Mouse (Mus musculus) layer of hippocampus, adult 8-10 months (tissue): Measurements from ENCODE around the gene Dmbt1. TPM values are rescaled to one million over a fixed set of nuclear protein-coding genes. Genes with fewer than 3 reads are reported as not detected.
"Not testable (repeated sequence)": the region's sequence is repeated elsewhere in the genome, so short reads cannot be mapped to it uniquely, and the experiment has no call there.

ENCODE experiments used
- DNase-seq, 2 experiments: peaks; one replicate each; pipeline ENCODE4 v3.0.0; 2022; ENCODE audit warnings: low spot score in 2 of 2
- total RNA-seq, 4 experiments: library from RNA; stranded (reverse); gene quantifications; 2 replicates each; pipeline ENCODE4 v1.2.4; 2022

The Dmbt1 gene
- total RNA-seq = not detected

DNA sequence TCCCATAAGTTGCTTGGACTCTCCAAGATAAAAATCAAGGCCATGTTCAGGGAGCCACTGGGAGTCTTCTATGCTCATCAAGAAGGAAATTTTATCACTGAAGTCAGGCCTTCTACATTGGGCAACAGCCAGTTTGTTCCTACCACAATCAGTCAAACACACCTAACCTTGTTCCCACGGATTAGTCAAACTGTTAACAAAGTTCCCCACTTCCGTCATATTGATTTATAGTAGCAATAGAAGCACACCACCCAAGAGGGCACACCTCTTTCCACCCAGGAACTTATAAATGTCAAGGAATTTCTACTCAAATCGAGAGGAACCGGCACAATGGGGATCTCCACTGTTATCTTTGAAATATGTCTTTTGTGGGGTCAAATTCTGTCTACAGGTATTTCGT is at the start of gene Dmbt1:
TSS of gene Dmbt1 (plus strand) at position 299 of the 400 bp plus-strand sequence.
- no peak for DNase-seq

DNA sequence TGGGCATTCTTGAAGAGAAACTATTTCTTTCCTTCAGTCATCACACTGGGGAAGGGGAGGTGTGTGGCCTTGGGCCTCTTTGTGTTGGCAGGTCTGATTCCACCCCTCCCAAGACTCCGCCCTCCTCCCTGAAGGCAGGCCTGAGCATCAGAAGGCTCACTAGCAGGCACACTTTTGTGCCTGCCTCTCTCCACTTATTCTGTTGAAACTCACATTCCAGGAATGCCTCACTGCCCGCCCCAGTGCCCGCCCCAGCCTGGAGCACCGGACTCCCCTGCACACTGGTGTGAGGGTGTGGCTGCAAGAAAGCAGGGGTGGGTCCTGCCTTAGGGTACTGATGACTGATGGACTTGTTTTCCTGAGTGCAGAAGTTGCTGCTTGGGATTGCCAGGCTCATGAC is 49.5 kb upstream of the Dmbt1 start:
- no peak for DNase-seq

DNA sequence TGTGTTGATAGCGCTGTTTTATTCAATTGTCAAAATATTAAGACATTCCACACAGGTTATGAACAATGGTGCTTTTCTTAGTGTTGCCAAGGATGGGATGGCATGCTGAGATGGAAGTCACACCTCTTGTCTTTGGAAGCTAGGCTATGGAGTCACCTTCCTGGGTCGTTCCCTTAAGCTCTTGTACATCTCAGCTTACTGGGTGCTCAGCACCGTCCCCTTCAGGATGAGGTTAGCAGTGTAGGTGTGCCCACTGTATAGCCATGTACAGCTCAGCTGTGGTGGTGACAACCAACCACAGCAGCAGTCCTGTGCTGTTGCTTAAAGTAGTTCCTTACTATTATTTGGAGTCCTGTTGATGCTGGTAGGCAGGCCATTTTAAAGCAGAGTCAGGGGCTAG is 49.0 kb upstream of the Dmbt1 start:
- no peak for DNase-seq

- DNase-seq = no peak
These were observed 47.6 kb upstream of the Dmbt1 start for GRCm38 (mm10) chr7:130984294-130984693.

GRCm38 (mm10) chr7:130985193-130985592 is 46.7 kb upstream of the Dmbt1 start:
- DNase-seq = no peak

DNA sequence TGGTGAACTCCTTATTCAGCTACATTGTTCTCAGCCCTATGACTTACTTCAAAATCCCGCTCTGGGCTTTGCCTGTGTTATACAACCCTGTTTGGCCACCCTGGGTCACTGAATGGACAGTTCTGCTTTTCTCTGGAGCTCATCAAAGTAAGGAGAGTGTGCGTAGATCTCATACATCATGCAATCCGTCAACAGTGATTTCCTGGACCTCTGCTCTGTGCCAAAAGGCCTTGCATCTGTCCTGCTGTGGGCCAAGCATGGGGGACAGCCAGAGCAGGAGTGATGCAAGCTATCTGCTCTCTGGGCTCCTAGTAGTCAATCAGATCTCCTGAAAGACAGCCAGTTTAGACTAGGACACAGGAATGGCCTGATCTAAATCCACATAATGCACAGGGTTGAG is 46.1 kb upstream of the Dmbt1 start:
- DNase-seq = no peak

- DNase-seq = no peak
These were observed 43.7 kb upstream of the Dmbt1 start for GRCm38 (mm10) chr7:130988146-130988545.

DNA sequence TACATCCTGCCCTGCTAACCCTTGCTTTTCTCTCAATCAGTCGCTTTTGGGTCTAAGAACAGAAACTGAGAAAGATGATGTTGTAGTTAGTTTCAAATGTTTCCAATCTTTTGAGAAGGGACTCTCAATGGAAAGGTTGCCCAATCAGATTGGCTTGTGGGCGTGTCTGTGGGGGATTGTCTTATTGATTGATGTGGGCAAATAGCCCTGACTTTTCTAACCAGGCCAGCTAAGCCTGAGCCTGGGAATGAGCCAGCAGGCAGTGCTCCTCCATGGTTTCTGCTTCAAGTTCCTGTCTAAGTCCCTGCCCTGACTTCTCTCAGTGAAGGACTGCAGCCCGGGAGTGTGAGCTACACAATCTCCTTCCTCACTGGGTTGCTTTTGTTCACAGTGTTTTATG is 42.5 kb upstream of the Dmbt1 start:
- DNase-seq = no peak

DNA sequence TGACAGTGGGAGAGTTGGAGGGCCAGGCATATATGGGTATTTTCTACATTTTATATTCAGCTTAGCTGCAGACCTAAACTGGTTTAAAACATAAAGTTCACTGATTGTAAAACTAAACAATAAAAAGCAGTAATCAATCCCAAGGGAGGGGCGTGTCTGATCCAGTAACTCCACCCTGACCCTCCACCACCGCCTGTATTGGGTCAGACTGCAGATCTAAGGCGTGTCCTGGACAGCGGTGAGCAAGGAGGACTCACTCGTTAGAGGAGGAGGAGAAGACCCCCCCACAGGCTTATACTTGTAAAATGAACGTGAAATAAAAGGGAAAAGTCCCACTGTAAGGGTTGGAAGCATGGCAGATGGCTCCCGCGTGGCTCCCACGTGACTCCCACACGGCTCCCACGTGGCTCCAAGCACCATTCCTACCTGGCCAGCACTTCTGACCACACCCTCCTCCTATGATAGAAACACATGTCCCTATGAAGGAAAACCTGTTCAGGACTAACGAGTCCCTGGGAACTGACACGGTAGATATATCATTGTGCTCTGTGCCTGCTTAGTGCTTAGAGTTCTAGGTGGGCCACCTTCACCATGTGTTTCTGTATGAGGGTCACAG is 40.6 kb upstream of the Dmbt1 start:
- DNase-seq = no peak

- no peak for DNase-seq
These were observed 37.9 kb upstream of the Dmbt1 start for GRCm38 (mm10) chr7:130993907-130994306.

DNA sequence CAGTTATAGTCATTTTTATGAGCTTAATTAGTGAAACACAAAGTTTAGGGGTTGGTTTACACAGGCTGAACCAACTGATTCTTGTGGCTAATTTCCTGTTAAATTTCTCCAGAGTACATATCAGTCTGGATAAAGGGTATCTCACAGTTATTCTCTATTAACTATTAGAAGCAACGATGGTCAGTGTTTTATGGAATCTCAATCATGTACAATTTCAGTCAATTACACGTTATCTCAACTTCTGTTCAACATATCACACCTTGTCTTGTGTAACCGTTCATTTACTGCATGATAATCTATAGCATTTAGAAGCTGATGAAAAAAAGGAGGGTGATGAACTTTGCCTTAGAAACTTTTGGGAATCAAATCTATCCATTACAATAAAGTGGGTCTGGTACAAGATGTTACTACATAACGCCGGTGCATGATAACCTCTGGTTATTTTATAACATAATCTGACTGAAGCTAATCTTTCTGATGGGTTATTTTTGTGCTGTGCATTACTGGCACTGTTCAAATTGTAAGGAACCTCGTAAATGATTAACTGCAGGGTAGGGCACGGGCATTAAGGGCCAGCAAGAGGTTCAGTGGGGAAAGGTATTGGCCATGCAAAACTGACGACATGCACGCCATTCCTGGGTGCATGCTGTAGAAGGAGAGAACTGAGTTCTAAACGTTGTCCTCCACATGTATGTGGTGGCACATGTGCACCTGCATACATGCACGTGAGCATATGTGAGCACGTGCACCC is 29.7 kb upstream of the Dmbt1 start:
- DNase-seq = no peak

- no peak for DNase-seq
These were observed 27.8 kb upstream of the Dmbt1 start for GRCm38 (mm10) chr7:131004071-131004470.

DNA sequence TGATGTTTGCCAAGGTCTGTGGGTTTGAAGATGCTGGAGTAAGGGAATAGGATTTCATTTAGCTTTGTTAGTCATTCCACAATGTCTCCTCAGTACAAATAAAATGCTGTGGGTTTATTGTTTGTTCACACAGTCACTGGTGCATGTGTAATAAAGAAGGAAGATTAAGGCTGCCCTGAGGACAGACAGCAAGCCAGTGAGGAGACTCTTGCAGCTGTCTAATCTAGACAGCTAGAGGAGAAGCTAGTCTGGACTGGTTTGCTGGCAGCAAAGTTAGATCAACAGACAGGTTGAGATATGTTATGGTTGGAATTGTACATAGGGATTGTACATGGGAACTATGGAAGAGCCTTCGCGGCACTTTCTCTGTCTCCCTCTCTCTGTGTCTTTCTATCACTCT is 24.6 kb upstream of the Dmbt1 start:
- no peak for DNase-seq

DNA sequence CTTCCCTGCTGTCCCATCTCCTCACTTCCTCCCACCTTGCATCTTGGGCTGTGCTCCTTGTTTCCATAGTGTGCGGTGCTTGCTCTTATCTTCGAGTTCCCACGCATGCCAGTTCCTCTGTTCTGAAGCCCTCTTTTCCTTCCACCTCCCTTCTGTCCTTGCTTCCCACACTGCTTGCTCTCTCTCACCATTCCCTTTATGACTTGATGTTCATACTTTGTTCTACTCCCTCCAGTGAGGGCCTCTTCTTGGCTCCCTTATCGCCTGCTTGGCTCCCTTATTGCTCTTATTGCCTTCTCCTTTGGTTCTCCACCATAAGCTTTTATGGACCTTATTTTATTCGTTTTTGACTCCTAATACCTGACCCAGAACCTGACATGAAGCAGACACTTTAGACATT is 22.7 kb upstream of the Dmbt1 start:
- no peak for DNase-seq

- DNase-seq = no peak
These were observed 20.0 kb upstream of the Dmbt1 start for GRCm38 (mm10) chr7:131011901-131012300.

- no peak for DNase-seq
These were observed 12.7 kb upstream of the Dmbt1 start for GRCm38 (mm10) chr7:131019181-131019580.

GRCm38 (mm10) chr7:131024807-131025206 is 7.0 kb upstream of the Dmbt1 start:
- no peak for DNase-seq

GRCm38 (mm10) chr7:131027557-131027956 is 4.3 kb upstream of the Dmbt1 start:
- no peak for DNase-seq

DNA sequence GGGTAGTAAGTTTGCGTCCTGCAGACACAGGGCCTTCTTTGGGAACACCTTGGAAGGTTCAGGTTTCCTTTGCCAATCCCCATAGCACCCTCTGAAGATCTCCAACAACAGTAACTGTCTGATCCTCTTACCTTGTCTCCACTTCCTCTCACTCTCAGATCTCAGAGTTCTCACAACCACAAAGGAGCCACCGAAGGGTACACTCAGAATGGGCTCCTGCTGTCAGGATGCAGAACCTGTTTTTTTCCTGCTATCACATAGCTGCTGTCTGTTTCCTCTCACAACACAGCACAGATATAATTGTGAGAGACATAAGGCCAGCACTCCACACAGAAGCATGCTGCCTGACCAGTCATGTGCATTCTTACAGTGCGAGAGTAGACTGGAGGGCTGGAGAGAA is 4.5 kb downstream of the Dmbt1 start:
- DNase-seq = no peak

DNA sequence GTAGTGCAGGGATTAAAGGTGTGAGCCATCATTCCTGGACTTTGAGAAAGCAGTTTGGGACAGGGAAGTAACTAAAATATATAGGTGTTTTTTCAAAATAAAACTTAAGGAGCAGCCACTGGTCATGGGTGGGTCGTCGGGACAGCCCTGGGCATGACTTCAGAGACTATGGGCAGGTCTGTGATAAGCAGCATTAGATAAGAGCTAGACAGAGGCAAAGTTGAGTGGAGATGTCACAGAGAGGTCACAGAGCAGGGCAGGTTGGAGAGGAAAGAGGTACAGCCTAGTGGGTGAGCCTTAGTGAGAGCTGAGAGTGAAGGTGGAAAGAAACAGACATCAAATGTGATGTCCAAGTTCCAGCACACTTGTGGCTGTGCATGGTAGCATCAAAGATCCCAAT is 5.2 kb downstream of the Dmbt1 start:
- no peak for DNase-seq

DNA sequence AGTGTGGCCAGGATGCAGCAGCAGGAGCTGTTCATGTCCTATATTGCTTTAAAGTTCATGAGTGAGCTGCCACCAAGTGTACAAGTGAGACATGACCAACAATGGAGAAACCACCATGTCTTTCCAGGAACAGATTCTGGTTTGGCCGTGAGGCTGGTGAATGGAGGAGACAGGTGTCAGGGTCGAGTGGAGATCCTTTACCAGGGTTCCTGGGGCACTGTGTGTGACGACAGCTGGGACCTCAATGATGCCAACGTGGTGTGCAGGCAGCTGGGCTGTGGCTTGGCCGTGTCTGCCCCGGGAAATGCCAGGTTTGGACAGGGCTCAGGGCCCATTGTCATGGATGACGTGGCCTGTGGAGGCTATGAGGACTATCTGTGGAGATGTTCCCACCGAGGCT is 8.9 kb downstream of the Dmbt1 start:
- DNase-seq = not testable (repeated sequence)

- no peak for DNase-seq
These were observed 10.8 kb downstream of the Dmbt1 start for GRCm38 (mm10) chr7:131042657-131043056.

DNA sequence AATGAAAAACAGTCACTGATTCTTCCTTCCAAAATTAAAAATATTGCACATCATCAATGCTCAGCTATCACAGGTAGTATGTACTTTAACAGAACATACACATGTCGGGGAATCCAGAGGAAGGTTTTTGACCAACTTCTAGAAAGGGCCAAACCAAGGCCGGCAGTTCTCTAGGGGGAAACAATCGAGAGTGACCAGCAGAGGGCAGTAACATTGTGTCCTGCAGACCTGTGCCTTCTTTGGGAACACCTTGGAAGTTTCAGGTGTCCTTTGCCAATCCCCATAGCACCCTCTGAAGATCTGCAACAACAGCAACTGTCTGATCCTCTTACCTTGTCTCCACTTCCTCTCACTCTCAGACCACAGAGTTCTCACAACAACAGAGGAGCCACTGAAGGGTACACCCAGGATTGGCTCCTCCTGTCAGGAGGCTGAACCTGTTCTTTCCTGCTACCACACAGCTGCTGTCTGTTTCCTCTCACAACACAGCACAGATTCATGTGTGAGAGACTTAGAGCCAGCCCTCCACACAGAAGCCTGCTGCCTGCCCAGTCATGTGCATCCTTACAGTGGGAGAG is 13.5 kb downstream of the Dmbt1 start:
- DNase-seq = not testable (repeated sequence)
